Mouse (Mus musculus) thymus, adult 2 months (tissue): ENCODE measurements around the gene Unc119b.

Source experiments
- CTCF ChIP-seq: fragments of 200-500 bp; IDR thresholded peaks from 2 replicates; pipeline ENCODE4 v1.5.1; 2012; ENCODE audit warnings: mild to moderate bottlenecking, control low read depth, low read length, moderate library complexity, borderline replicate concordance; ENCODE audit not compliant: control insufficient read depth, poor library complexity, insufficient read depth; ENCODE audit errors: extremely low read depth
- POLR2A ChIP-seq: fragments of 200-500 bp; IDR thresholded peaks from 2 replicates; pipeline ENCODE4 v1.6.1; 2012; ENCODE audit warnings: mild to moderate bottlenecking, low read length, control low read depth, moderate library complexity; ENCODE audit not compliant: control insufficient read depth, poor library complexity, insufficient read depth; ENCODE audit errors: extremely low read depth

GRCm38 (mm10) chr5:115098195-115098594, 36.6 kb downstream of the Unc119b start, which contains the start of gene Gm10401:
- TF ChIP-seq POLR2A (no peak), CTCF (no peak)
